Mouse (Mus musculus): ENCODE measurements around the gene Trim40. TPM values are rescaled to one million over a fixed set of nuclear protein-coding genes. Genes with fewer than 3 reads are reported as not detected.

Trim40 gene
- polyA plus RNA-seq, 1 experiment from 2014 or later: not detected

DNA sequence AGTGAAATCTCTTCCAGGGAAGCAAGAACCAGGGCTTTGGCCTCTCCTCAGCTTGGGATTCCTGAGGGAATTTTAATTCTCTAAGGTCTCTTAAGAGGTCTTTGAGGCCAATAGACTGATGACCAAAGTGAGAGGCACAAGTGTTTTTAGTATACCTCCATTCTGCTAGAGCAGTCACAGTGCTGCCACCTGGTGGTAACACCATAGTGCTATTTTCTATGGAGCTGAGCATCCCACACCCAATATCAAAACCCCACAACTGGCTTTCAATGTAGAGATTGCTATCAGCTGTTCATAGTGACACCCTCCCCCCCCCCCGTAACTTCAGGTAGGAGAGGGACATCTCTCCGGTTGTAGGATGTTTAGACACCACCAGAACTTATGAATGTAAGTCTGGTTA, 24.2 kb upstream of the Trim40 start:
- ATAC-seq (ENCODE audit: insufficient read depth): no peak
- Histone ChIP-seq H3K36me3 (replicated peaks) (no peaks in the 10 kb centered on the region), H3K4me2 (no peak overlapping the region), H3K9ac (no peak overlapping the region), H3K9me3 (replicated peaks) (no peaks in the 10 kb centered on the region), H3K27ac (replicated peaks) (no peak overlapping the region), H3K4me1 (replicated peaks) (no peaks in the 10 kb centered on the region), H3K4me3 (replicated peaks) (no peak overlapping the region), H3K27me3 (peaks cover 29% of the 10 kb centered on the region)
- 4% methylated on average over 2 of the region's 2 CpGs for WGBS (ENCODE audit: insufficient replicate concordance)

DNA sequence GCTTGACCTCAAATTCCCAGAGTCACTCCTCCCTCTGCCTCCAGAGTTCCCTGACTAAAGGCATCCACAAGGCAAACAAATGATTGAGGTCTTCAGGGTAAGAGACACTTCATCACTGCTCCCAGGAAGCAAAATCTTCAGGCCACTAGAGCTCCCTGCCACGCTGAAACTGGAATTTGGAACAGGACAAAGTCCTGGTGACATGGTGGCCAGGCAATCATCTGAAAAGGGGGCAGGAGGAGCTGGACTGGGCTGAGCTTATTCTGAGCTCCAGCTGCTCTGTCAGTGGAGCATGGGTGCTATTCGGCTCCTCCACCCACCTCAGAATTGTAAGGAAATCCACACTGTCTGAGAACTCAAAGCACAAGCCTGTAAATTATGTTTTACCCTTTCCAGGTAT, 22.1 kb upstream of the Trim40 start:
- peaks cover 38% of the 10 kb centered on the region for H3K27me3 ChIP-seq
- no peaks in the 10 kb centered on the region for H3K36me3 ChIP-seq (replicated peaks)
- H3K27ac ChIP-seq (replicated peaks): no peak overlapping the region
- no peaks in the 10 kb centered on the region for H3K4me1 ChIP-seq (replicated peaks)
- H3K9ac ChIP-seq: no peak overlapping the region
- H3K4me2 ChIP-seq: no peak overlapping the region
- 50% methylated on average over 2 of the region's 2 CpGs for WGBS (ENCODE audit: insufficient replicate concordance)
- H3K4me3 ChIP-seq (replicated peaks): no peak overlapping the region
- H3K9me3 ChIP-seq (replicated peaks): no peaks in the 10 kb centered on the region
- ATAC-seq (ENCODE audit: insufficient read depth): no peak

DNA sequence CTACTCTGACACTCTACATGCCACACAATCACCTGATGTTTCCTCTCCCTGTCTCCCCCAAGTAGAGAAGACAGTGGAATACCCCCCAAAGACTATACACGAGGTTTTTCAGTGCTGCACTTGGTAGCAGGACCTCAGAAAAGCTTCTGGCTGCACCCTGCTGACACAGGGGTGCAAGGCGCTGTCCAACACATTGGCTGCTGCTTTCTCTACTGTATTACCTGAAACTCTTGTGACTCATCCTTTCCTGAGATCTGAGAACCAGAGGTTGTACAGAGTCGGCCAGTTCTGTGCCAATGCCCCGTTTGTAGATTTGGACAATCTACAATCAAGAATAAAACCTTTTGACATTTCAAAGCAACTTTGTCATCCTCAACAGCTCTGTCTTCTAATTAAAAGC, 19.9 kb upstream of the Trim40 start:
- no peaks in the 10 kb centered on the region for H3K4me1 ChIP-seq (replicated peaks)
- no peak overlapping the region for H3K9ac ChIP-seq
- no peaks in the 10 kb centered on the region for H3K9me3 ChIP-seq (replicated peaks)
- no peak for ATAC-seq (ENCODE audit: insufficient read depth)
- no peak overlapping the region for H3K4me3 ChIP-seq (replicated peaks)
- H3K4me2 ChIP-seq: no peak overlapping the region
- H3K36me3 ChIP-seq (replicated peaks): no peaks in the 10 kb centered on the region
- no peak overlapping the region for H3K27ac ChIP-seq (replicated peaks)
- WGBS (ENCODE audit: insufficient replicate concordance): 38% methylated on average over 4 of the region's 4 CpGs
- H3K27me3 ChIP-seq: peaks cover 39% of the 10 kb centered on the region

DNA sequence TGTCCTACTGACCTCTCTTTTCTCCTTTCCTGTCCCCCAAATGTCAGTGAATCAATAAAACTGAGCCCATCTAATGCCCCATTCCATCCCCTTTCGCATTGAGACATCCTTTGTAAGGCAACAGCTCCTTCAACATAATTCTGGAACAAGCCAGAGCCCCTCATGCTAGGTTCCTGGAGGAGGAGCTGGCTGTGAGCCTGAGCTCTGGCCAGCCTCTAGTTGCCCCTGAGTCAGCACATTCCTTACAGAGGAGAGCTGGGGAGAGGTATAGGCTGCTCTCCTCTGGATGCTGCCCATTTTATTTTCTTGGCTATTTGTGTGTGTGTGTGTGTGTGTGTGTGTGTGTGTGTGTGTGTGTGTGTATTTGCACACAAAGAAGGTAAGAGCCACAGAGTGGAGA, 18.3 kb upstream of the Trim40 start:
- Histone ChIP-seq H3K4me1 (replicated peaks) (no peaks in the 10 kb centered on the region), H3K9me3 (replicated peaks) (no peaks in the 10 kb centered on the region), H3K36me3 (replicated peaks) (no peaks in the 10 kb centered on the region), H3K9ac (no peak overlapping the region), H3K4me3 (replicated peaks) (no peak overlapping the region), H3K4me2 (no peak overlapping the region), H3K27ac (replicated peaks) (no peak overlapping the region), H3K27me3 (peaks cover 31% of the 10 kb centered on the region)
- WGBS (ENCODE audit: insufficient replicate concordance): 35% methylated on average over 1 of the region's 1 CpGs
- no peak for ATAC-seq (ENCODE audit: insufficient read depth)

DNA sequence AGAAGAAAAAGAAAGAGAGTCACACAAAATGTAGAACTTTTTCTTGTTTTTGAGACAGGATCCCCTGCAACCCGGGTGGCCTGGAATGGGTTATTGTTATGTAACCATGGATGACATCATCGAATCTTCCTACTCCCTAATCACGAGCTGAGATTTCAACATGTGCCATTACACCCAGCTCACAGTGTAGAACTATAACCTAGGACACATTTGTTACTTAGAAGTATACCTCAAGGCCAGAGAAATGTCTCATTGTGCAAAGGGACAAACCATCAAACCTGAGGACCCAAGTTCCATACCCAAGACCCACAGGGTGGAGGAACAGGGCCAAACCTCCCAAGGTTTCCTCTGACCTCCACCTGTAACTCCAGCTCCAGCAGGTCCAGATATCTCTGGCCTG, 13.7 kb upstream of the Trim40 start:
- no peaks in the 10 kb centered on the region for H3K36me3 ChIP-seq (replicated peaks)
- no peaks in the 10 kb centered on the region for H3K9me3 ChIP-seq (replicated peaks)
- no peak overlapping the region for H3K27ac ChIP-seq (replicated peaks)
- no peak overlapping the region for H3K9ac ChIP-seq
- ATAC-seq (ENCODE audit: insufficient read depth): no peak
- peaks cover 22% of the 10 kb centered on the region for H3K27me3 ChIP-seq
- no peak overlapping the region for H3K4me2 ChIP-seq
- WGBS (ENCODE audit: insufficient replicate concordance): 33% methylated on average over 3 of the region's 3 CpGs
- no peaks in the 10 kb centered on the region for H3K4me1 ChIP-seq (replicated peaks)
- no peak overlapping the region for H3K4me3 ChIP-seq (replicated peaks)

DNA sequence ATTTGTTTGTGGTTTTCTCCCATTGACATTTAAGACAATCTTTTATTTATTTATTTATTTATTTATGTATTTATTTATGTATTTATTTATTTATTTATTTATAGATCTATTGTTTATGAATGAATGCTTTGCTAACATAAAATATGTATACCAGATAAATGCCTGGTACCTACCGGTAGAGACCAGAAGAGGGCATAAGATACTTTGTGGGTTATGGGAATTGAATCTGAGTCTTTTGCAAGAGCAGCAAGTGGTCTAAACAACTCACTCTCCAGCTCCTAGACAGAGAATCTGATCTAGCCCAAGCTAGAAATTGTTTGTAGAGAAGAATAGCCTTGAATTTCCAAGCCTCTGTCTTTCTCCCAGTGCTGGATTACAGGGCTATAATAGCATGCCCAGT, 10.8 kb upstream of the Trim40 start:
- no peaks in the 10 kb centered on the region for H3K4me1 ChIP-seq (replicated peaks)
- 32% methylated on average over 1 of the region's 1 CpGs for WGBS (ENCODE audit: insufficient replicate concordance)
- H3K36me3 ChIP-seq (replicated peaks): no peaks in the 10 kb centered on the region
- H3K4me3 ChIP-seq (replicated peaks): no peak overlapping the region
- H3K4me2 ChIP-seq: no peak overlapping the region
- no peaks in the 10 kb centered on the region for H3K9me3 ChIP-seq (replicated peaks)
- no peak for ATAC-seq (ENCODE audit: insufficient read depth)
- H3K9ac ChIP-seq: no peak overlapping the region
- no peak overlapping the region for H3K27ac ChIP-seq (replicated peaks)
- peaks cover 28% of the 10 kb centered on the region for H3K27me3 ChIP-seq

DNA sequence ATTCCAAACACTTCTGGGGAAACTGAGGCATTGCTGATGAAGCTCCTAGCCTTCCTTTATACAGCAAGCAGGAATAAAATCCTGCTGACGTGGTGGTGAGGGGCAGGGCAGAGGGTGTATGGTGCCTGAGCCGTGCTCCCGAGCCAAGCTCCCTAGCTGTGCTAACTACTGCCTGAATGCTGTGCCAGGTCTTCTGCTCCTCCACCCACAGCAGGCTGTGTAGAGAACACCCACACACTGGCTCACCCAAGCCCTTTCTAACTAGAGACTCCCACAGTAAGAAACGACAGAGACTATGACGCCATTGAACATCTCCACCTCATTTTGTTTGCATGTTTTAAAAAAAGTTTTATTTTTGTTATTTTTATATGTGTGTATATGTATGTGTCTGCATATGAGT, 10.1 kb upstream of the Trim40 start:
- H3K4me1 ChIP-seq (replicated peaks): no peaks in the 10 kb centered on the region
- 54% methylated on average over 5 of the region's 5 CpGs for WGBS (ENCODE audit: insufficient replicate concordance)
- no peaks in the 10 kb centered on the region for H3K9me3 ChIP-seq (replicated peaks)
- H3K27me3 ChIP-seq: peaks cover 25% of the 10 kb centered on the region
- no peak overlapping the region for H3K4me3 ChIP-seq (replicated peaks)
- H3K36me3 ChIP-seq (replicated peaks): no peaks in the 10 kb centered on the region
- no peak overlapping the region for H3K4me2 ChIP-seq
- no peak overlapping the region for H3K27ac ChIP-seq (replicated peaks)
- H3K9ac ChIP-seq: no peak overlapping the region
- ATAC-seq (ENCODE audit: insufficient read depth): no peak

DNA sequence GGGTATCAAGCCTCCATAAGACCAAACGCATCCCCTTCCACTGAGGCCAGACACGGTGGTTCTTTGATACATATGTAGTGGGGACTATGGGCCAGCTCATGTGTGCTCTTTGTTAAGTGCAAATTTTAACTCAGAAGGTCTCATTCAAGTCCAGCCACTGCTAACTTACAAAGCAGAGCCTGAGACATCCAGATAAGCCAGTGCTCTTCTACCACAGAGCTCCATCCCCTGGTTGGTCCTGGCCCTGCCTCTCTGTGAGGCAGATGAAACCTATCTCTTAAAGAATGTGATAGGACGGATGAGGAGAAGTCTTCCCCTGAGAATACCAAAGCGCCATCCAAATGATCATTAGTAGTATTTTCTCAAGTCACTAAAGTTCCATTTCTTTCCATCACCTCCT, 9.5 kb upstream of the Trim40 start:
- no peak for ATAC-seq (ENCODE audit: insufficient read depth)
- H3K4me2 ChIP-seq: no peak overlapping the region
- peaks cover 29% of the 10 kb centered on the region for H3K27me3 ChIP-seq
- 56% methylated on average over 4 of the region's 4 CpGs for WGBS (ENCODE audit: insufficient replicate concordance)
- H3K36me3 ChIP-seq (replicated peaks): no peaks in the 10 kb centered on the region
- H3K9me3 ChIP-seq (replicated peaks): no peaks in the 10 kb centered on the region
- H3K4me1 ChIP-seq (replicated peaks): no peaks in the 10 kb centered on the region
- no peak overlapping the region for H3K4me3 ChIP-seq (replicated peaks)
- H3K9ac ChIP-seq: no peak overlapping the region
- H3K27ac ChIP-seq (replicated peaks): no peak overlapping the region

DNA sequence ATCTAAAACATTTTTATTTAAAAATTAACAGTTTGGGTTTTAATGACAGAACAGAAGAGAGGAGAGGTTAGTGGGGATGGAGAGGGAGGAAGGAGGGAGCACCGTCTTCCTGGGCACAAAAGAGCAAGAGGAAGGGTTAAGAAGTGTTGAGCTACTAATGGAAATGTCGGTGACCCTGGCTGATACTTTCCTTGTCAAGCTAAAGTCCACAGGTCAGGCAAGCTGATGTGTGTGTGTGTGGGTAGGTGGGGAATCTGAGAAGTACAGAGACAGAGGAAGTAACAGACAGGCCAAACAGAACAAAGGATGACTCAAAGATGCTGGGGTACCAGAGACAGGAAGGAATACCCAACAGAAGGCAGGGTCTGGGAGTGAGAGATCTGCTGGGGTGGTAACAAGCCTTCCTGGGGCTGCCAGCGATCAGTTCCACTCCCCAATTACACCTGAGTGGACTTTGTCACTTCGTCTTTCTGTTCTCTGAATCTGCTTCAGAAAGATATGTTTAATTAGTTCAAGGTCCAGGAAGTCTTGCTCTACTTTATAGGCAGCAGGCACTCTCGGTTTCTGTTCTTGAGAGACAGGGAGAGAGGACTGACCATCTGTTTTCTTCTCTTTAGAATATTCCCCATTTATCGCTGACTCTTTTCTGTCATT, 7.8 kb upstream of the Trim40 start, which contains the start of gene Trim31:
Gene Trim31 (plus strand): TSS at position 567 of the 654 bp plus-strand sequence.
- no peaks in the 10 kb centered on the region for H3K9me3 ChIP-seq (replicated peaks)
- no peak within 1 kb of the TSS for H3K9ac ChIP-seq
- WGBS (ENCODE audit: insufficient replicate concordance): 41% methylated on average over 6 of the region's 6 CpGs
- peaks cover 5% of the 10 kb centered on the region; the same call in 1 of the 2 replicates for H3K4me1 ChIP-seq (replicated peaks)
- H3K27ac ChIP-seq (replicated peaks): no peak within 1 kb of the TSS
- H3K4me3 ChIP-seq (replicated peaks): no peak within 1 kb of the TSS
- no peak within 1 kb of the TSS for H3K4me2 ChIP-seq
- no peaks in the 10 kb centered on the region for H3K36me3 ChIP-seq (replicated peaks)
- ATAC-seq (ENCODE audit: insufficient read depth): no peak
- peaks cover 38% of the 10 kb centered on the region for H3K27me3 ChIP-seq

DNA sequence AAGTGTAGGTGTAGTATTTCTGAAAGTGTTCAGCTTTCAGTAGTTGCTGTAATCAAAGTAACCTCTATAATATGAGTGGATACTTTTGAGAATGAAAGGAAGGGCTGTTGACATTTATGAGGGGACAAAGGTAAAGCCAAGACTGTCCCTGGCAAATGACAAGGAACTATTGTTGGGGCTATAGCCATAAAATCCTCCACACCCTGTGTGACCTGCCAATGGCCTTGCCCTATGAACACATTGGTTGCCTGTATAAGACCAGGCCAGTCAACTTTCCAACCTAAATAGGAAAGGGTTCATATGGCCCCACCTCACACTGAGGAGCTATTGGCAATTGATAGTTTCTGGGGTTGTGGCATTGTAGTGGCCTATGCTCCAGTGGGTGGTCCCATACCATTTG, 7.1 kb upstream of the Trim40 start:
- no peak overlapping the region for H3K4me3 ChIP-seq (replicated peaks)
- peaks cover 5% of the 10 kb centered on the region; the same call in 1 of the 2 replicates for H3K4me1 ChIP-seq (replicated peaks)
- peaks cover 38% of the 10 kb centered on the region for H3K27me3 ChIP-seq
- no peak overlapping the region for H3K9ac ChIP-seq
- no peaks in the 10 kb centered on the region for H3K9me3 ChIP-seq (replicated peaks)
- H3K36me3 ChIP-seq (replicated peaks): no peaks in the 10 kb centered on the region
- no peak overlapping the region for H3K4me2 ChIP-seq
- ATAC-seq (ENCODE audit: insufficient read depth): no peak
- H3K27ac ChIP-seq (replicated peaks): no peak overlapping the region

DNA sequence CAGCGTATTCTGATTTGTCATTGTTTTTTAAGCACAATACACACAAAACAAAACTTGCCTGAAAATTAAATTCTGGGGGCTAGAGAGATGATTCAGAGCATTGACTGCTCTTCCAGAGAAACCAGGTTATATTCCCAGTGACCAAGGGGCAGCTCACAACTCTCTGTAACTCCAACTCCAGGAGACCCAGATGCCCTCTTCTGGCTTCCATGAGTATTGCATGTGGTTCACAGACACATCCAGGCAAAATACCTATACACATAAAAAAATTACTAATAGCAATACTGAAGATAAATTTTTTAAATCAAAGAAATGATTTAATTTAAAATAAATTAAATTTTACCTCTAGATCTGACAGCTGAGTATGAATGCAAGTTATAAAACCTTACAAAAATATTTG, 6.7 kb upstream of the Trim40 start:
- H3K4me1 ChIP-seq (replicated peaks): peaks cover 5% of the 10 kb centered on the region; the same call in 1 of the 2 replicates
- no peak overlapping the region for H3K9ac ChIP-seq
- 77% methylated on average over 1 of the region's 1 CpGs for WGBS (ENCODE audit: insufficient replicate concordance)
- no peak overlapping the region for H3K4me2 ChIP-seq
- no peak overlapping the region for H3K4me3 ChIP-seq (replicated peaks)
- H3K36me3 ChIP-seq (replicated peaks): no peaks in the 10 kb centered on the region
- H3K27me3 ChIP-seq: peaks cover 40% of the 10 kb centered on the region
- no peaks in the 10 kb centered on the region for H3K9me3 ChIP-seq (replicated peaks)
- no peak for ATAC-seq (ENCODE audit: insufficient read depth)
- no peak overlapping the region for H3K27ac ChIP-seq (replicated peaks)

DNA sequence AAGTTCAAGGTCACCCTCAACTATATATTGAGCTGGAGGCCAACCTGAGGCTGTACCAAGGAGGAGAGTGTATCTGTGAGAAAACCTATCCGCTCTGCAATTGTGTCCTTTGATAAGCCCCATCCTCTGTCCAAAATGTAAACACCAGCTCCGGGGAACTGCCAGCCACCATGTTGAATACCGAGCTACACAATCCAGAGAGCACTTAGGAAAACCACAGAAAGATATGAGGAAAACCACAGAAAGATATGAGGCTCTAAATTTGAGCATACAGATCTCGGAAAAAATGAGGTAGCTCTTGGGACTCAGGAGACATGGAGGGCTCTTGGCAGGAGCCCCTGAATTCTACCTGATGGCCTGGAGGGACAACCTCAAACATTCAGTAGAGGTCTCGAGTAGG, 3.5 kb upstream of the Trim40 start:
- Histone ChIP-seq H3K36me3 (replicated peaks) (no peaks in the 10 kb centered on the region), H3K4me2 (no peak overlapping the region), H3K27me3 (peaks cover 60% of the 10 kb centered on the region), H3K4me1 (replicated peaks) (peaks cover 5% of the 10 kb centered on the region; the same call in 1 of the 2 replicates), H3K9ac (no peak overlapping the region), H3K4me3 (replicated peaks) (no peak overlapping the region), H3K9me3 (replicated peaks) (no peaks in the 10 kb centered on the region), H3K27ac (replicated peaks) (no peak overlapping the region)
- WGBS (ENCODE audit: insufficient replicate concordance): 13% methylated on average over 5 of the region's 5 CpGs
- no peak for ATAC-seq (ENCODE audit: insufficient read depth)
